Mouse (Mus musculus) kidney, embryonic 16.5 days (tissue): ENCODE results near the gene Hkdc1. TPM values are rescaled to one million over a fixed set of nuclear protein-coding genes. Genes with fewer than 3 reads are reported as not detected.

Source experiments
- polyA plus RNA-seq: library from polyadenylated mRNA; unstranded; fragments of >200 nt; fragmentation: Nextera tagmentation; extraction: Ambion mirVana; gene quantifications from 2 replicates; pipeline ENCODE4 v1.2.1, GENCODE M21; 2015

Gene Hkdc1
- polyA plus RNA-seq, 1 experiment from 2014 or later, result 4.0 TPM

Other genes with a start within 250 kb of the Hkdc1 start
- 69.5 and 78.7 TPM in 2 replicates for gene Tspan15, start 191.2 kb downstream of the Hkdc1 start, polyA plus RNA-seq
- gene Tacr2, start 170.1 kb downstream of the Hkdc1 start, polyA plus RNA-seq, result 0.15 and 0.22 TPM in 2 replicates
- gene Hk1, start 42.6 kb downstream of the Hkdc1 start, polyA plus RNA-seq, result 67.5 and 68.2 TPM in 2 replicates
- 0.66 and 0.99 TPM in 2 replicates for gene 4930507D05Rik, start 27.0 kb upstream of the Hkdc1 start, polyA plus RNA-seq
- gene Supv3l1, start 27.2 kb upstream of the Hkdc1 start, polyA plus RNA-seq, result 32.3 and 32.5 TPM in 2 replicates
- gene Vps26a, start 64.3 kb upstream of the Hkdc1 start, polyA plus RNA-seq, result 84.6 and 88.6 TPM in 2 replicates
- gene Srgn, start 105.0 kb upstream of the Hkdc1 start, polyA plus RNA-seq, result 8.2 and 9.6 TPM in 2 replicates
- gene Kif1bp, start 156.0 kb upstream of the Hkdc1 start, polyA plus RNA-seq, result 35.5 and 39.0 TPM in 2 replicates
- gene Ddx21, start 179.8 kb upstream of the Hkdc1 start, polyA plus RNA-seq, result 20.8 and 23.2 TPM in 2 replicates
- 116 and 119 TPM in 2 replicates for gene Ddx50, start 228.7 kb upstream of the Hkdc1 start, polyA plus RNA-seq